Mouse (Mus musculus): ENCODE measurements around the gene Rps11. TPM values are rescaled to one million over a fixed set of nuclear protein-coding genes. Genes with fewer than 3 reads are reported as not detected.
"Not testable (repeated sequence)": the region's sequence is repeated elsewhere in the genome, so short reads cannot be mapped to it uniquely, and the experiment has no call there.

Gene Rps11
- polyA plus RNA-seq, 1 experiment, result 419 TPM

- no peak for DNase-seq (ENCODE audit: extremely low spot score in 1 of 2, low spot score in 1 of 2)
Measured at GRCm38 (mm10) chr7:45134544-45135026, 10.3 kb upstream of the Rps11 start.

- DNase-seq (ENCODE audit: extremely low spot score in 1 of 2, low spot score in 1 of 2), result no peak
Measured at GRCm38 (mm10) chr7:45133446-45134159, 9.4 kb upstream of the Rps11 start.

- DNase-seq (ENCODE audit: extremely low spot score in 1 of 2, low spot score in 1 of 2), result no peak
Measured at GRCm38 (mm10) chr7:45131850-45132249, 7.6 kb upstream of the Rps11 start.

GRCm38 (mm10) chr7:45129776-45130512 is 5.7 kb upstream of the Rps11 start:
- no peak for DNase-seq (ENCODE audit: extremely low spot score in 1 of 2, low spot score in 1 of 2)

- no peak for DNase-seq (ENCODE audit: extremely low spot score in 1 of 2, low spot score in 1 of 2)
Measured at GRCm38 (mm10) chr7:45129318-45129717, 5.1 kb upstream of the Rps11 start.

GRCm38 (mm10) chr7:45128624-45129246 is 4.5 kb upstream of the Rps11 start, which contains the start of gene Rpl13a:
Gene Rpl13a (minus strand): TSS chr7:45128761.
- DNase-seq (ENCODE audit: extremely low spot score in 1 of 2, low spot score in 1 of 2), result peak; percentile 99 to 100

- no peak for DNase-seq (ENCODE audit: extremely low spot score in 1 of 2, low spot score in 1 of 2)
Measured at GRCm38 (mm10) chr7:45127700-45128224, 3.5 kb upstream of the Rps11 start.

- DNase-seq (ENCODE audit: extremely low spot score in 1 of 2, low spot score in 1 of 2), result no peak
Measured at GRCm38 (mm10) chr7:45126844-45127699, 2.8 kb upstream of the Rps11 start.

GRCm38 (mm10) chr7:45126147-45126843 is 2.1 kb upstream of the Rps11 start:
- no peak for DNase-seq (ENCODE audit: extremely low spot score in 1 of 2, low spot score in 1 of 2)

GRCm38 (mm10) chr7:45125649-45126048 is 1.4 kb upstream of the Rps11 start:
- not testable (repeated sequence) for DNase-seq (ENCODE audit: extremely low spot score in 1 of 2, low spot score in 1 of 2)

- DNase-seq (ENCODE audit: extremely low spot score in 1 of 2, low spot score in 1 of 2), result no peak
Measured at GRCm38 (mm10) chr7:45125144-45125600, 933 bp upstream of the Rps11 start.

GRCm38 (mm10) chr7:45123186-45123570 is 1.1 kb downstream of the Rps11 start:
- DNase-seq (ENCODE audit: extremely low spot score in 1 of 2, low spot score in 1 of 2), result no peak

GRCm38 (mm10) chr7:45122561-45123185 is 1.6 kb downstream of the Rps11 start:
- no peak for DNase-seq (ENCODE audit: extremely low spot score in 1 of 2, low spot score in 1 of 2)

GRCm38 (mm10) chr7:45121966-45122365 is 2.3 kb downstream of the Rps11 start:
- no peak for DNase-seq (ENCODE audit: extremely low spot score in 1 of 2, low spot score in 1 of 2)

- DNase-seq (ENCODE audit: extremely low spot score in 1 of 2, low spot score in 1 of 2), result no peak
Measured at GRCm38 (mm10) chr7:45121404-45121803, 2.8 kb downstream of the Rps11 start.

- no peak for DNase-seq (ENCODE audit: extremely low spot score in 1 of 2, low spot score in 1 of 2)
Measured at GRCm38 (mm10) chr7:45119780-45120709, 4.2 kb downstream of the Rps11 start.

GRCm38 (mm10) chr7:45118336-45118735 is 5.9 kb downstream of the Rps11 start:
- no peak for DNase-seq (ENCODE audit: extremely low spot score in 1 of 2, low spot score in 1 of 2)

- DNase-seq (ENCODE audit: extremely low spot score in 1 of 2, low spot score in 1 of 2), result no peak
Measured at GRCm38 (mm10) chr7:45117566-45117965, 6.7 kb downstream of the Rps11 start.
